Mouse (Mus musculus): ENCODE data around the gene Cul4b. TPM values are rescaled to one million over a fixed set of nuclear protein-coding genes. Genes with fewer than 3 reads are reported as not detected.

Cul4b gene
- 11.4 and 13.6 TPM in 2 replicates for polyA plus RNA-seq (2015; fragmentation: Nextera tagmentation; extraction: Ambion mirVana)

GRCm38 (mm10) chrX:38576078-38576477, at the start of gene Cul4b:
Cul4b (minus strand) TSS chrX:38576196.
- TF ChIP-seq EP300 (IDR thresholded peaks at IDR 0.05) = no peak
- no peak for TF ChIP-seq CTCF (IDR thresholded peaks at IDR 0.05)
- no peaks in the 10 kb centered on the region for H3K4me1 ChIP-seq (ENCODE audit: insufficient read depth, low read depth, low read length)
- no peak for ATAC-seq
- H3K4me3 ChIP-seq (ENCODE audit: low read depth, low read length) = no peak within 1 kb of the TSS
- 79% methylated on average over 15 of the region's 15 CpGs for WGBS
- H3K4me2 ChIP-seq (replicated peaks; ENCODE audit: low read depth, low read length) = no peak within 1 kb of the TSS
- H3K27ac ChIP-seq (ENCODE audit: low read length) = no peak within 1 kb of the TSS
- H3K9me3 ChIP-seq (ENCODE audit: low read length) = no peaks in the 10 kb centered on the region
- H3K27me3 ChIP-seq (replicated peaks; ENCODE audit: insufficient read depth, low read length) = no peaks in the 10 kb centered on the region
- no peak for DNase-seq (ENCODE audit: low spot score)
- no peak within 1 kb of the TSS for H3K9ac ChIP-seq (replicated peaks; ENCODE audit: low read depth)
- H3K36me3 ChIP-seq (ENCODE audit: insufficient read depth, low read length) = no peaks in the 10 kb centered on the region

- H3K27ac ChIP-seq (ENCODE audit: low read length) = peak overlapping the region; percentile 91
- peak; percentile 71 for ATAC-seq
- peak overlapping the region; percentile 53 for H3K4me2 ChIP-seq (replicated peaks; ENCODE audit: low read depth, low read length)
- DNase-seq (ENCODE audit: low spot score) = peak; percentile 32
- no peak for TF ChIP-seq EP300 (IDR thresholded peaks at IDR 0.05)
- no peak for TF ChIP-seq CTCF (IDR thresholded peaks at IDR 0.05)
- H3K4me1 ChIP-seq (ENCODE audit: insufficient read depth, low read depth, low read length) = no peaks in the 10 kb centered on the region
- H3K9ac ChIP-seq (replicated peaks; ENCODE audit: low read depth) = peak overlapping the region; percentile 65
- peak overlapping the region; percentile 52 for H3K4me3 ChIP-seq (ENCODE audit: low read depth, low read length)
- H3K9me3 ChIP-seq (ENCODE audit: low read length) = no peaks in the 10 kb centered on the region
- no peaks in the 10 kb centered on the region for H3K36me3 ChIP-seq (ENCODE audit: insufficient read depth, low read length)
- H3K27me3 ChIP-seq (replicated peaks; ENCODE audit: insufficient read depth, low read length) = no peaks in the 10 kb centered on the region
- 17% methylated on average over 3 of the region's 3 CpGs for WGBS
These were observed 25.0 kb upstream of the Cul4b start for GRCm38 (mm10) chrX:38600995-38601369.

GRCm38 (mm10) chrX:38600177-38600994, 24.4 kb upstream of the Cul4b start, which contains the start of gene Mcts1:
Mcts1 (plus strand) TSS chrX:38600578.
- Histone ChIP-seq H3K36me3 (ENCODE audit: insufficient read depth, low read length) (no peaks in the 10 kb centered on the region), H3K9ac (replicated peaks; ENCODE audit: low read depth) (peak within 1 kb of the TSS; percentile 65), H3K4me1 (ENCODE audit: insufficient read depth, low read depth, low read length) (no peaks in the 10 kb centered on the region), H3K27ac (ENCODE audit: low read length) (peak within 1 kb of the TSS; percentile 91), H3K9me3 (ENCODE audit: low read length) (no peaks in the 10 kb centered on the region), H3K4me3 (ENCODE audit: low read depth, low read length) (peak within 1 kb of the TSS; percentile 52), H3K27me3 (replicated peaks; ENCODE audit: insufficient read depth, low read length) (no peaks in the 10 kb centered on the region), H3K4me2 (replicated peaks; ENCODE audit: low read depth, low read length) (peak within 1 kb of the TSS; percentile 53)
- DNase-seq (ENCODE audit: low spot score) (peak; percentile 93), ATAC-seq (peak; percentile 94)
- WGBS = 16% methylated on average over 26 of the region's 26 CpGs
- TF ChIP-seq EP300 (IDR thresholded peaks at IDR 0.05) (peak; percentile 33; the same call in 1 of the 2 replicates), CTCF (IDR thresholded peaks at IDR 0.05) (no peak)

GRCm38 (mm10) chrX:38593180-38593889, 17.3 kb upstream of the Cul4b start:
- no peak overlapping the region for H3K4me3 ChIP-seq (ENCODE audit: low read depth, low read length)
- 40% methylated on average over 5 of the region's 5 CpGs for WGBS
- H3K4me1 ChIP-seq (ENCODE audit: insufficient read depth, low read depth, low read length) = no peaks in the 10 kb centered on the region
- H3K36me3 ChIP-seq (ENCODE audit: insufficient read depth, low read length) = no peaks in the 10 kb centered on the region
- TF ChIP-seq CTCF (IDR thresholded peaks at IDR 0.05) (no peak), EP300 (IDR thresholded peaks at IDR 0.05) (no peak)
- H3K4me2 ChIP-seq (replicated peaks; ENCODE audit: low read depth, low read length) = no peak overlapping the region
- no peaks in the 10 kb centered on the region for H3K27me3 ChIP-seq (replicated peaks; ENCODE audit: insufficient read depth, low read length)
- no peaks in the 10 kb centered on the region for H3K9me3 ChIP-seq (ENCODE audit: low read length)
- no peak overlapping the region for H3K27ac ChIP-seq (ENCODE audit: low read length)
- DNase-seq (ENCODE audit: low spot score) (no peak), ATAC-seq (no peak)
- no peak overlapping the region for H3K9ac ChIP-seq (replicated peaks; ENCODE audit: low read depth)

GRCm38 (mm10) chrX:38591749-38592148, 15.8 kb upstream of the Cul4b start:
- Histone ChIP-seq H3K4me1 (ENCODE audit: insufficient read depth, low read depth, low read length) (no peaks in the 10 kb centered on the region), H3K9me3 (ENCODE audit: low read length) (no peaks in the 10 kb centered on the region), H3K4me2 (replicated peaks; ENCODE audit: low read depth, low read length) (no peak overlapping the region), H3K36me3 (ENCODE audit: insufficient read depth, low read length) (no peaks in the 10 kb centered on the region), H3K4me3 (ENCODE audit: low read depth, low read length) (no peak overlapping the region), H3K27ac (ENCODE audit: low read length) (no peak overlapping the region), H3K9ac (replicated peaks; ENCODE audit: low read depth) (no peak overlapping the region), H3K27me3 (replicated peaks; ENCODE audit: insufficient read depth, low read length) (no peaks in the 10 kb centered on the region)
- TF ChIP-seq CTCF (IDR thresholded peaks at IDR 0.05) (no peak), EP300 (IDR thresholded peaks at IDR 0.05) (no peak)
- no peak for ATAC-seq
- DNase-seq (ENCODE audit: low spot score) = no peak
- 85% methylated on average over 3 of the region's 3 CpGs for WGBS

GRCm38 (mm10) chrX:38589827-38590226, 13.8 kb upstream of the Cul4b start:
- no peaks in the 10 kb centered on the region for H3K9me3 ChIP-seq (ENCODE audit: low read length)
- peak; percentile 28 for DNase-seq (ENCODE audit: low spot score)
- H3K4me1 ChIP-seq (ENCODE audit: insufficient read depth, low read depth, low read length) = no peaks in the 10 kb centered on the region
- ATAC-seq = peak; percentile 68
- TF ChIP-seq EP300 (IDR thresholded peaks at IDR 0.05) (peak; percentile 71), CTCF (IDR thresholded peaks at IDR 0.05) (no peak)
- H3K4me2 ChIP-seq (replicated peaks; ENCODE audit: low read depth, low read length) = no peak overlapping the region
- H3K9ac ChIP-seq (replicated peaks; ENCODE audit: low read depth) = no peak overlapping the region
- no peak overlapping the region for H3K27ac ChIP-seq (ENCODE audit: low read length)
- 43% methylated on average over 4 of the region's 4 CpGs for WGBS
- H3K27me3 ChIP-seq (replicated peaks; ENCODE audit: insufficient read depth, low read length) = no peaks in the 10 kb centered on the region
- H3K36me3 ChIP-seq (ENCODE audit: insufficient read depth, low read length) = no peaks in the 10 kb centered on the region
- no peak overlapping the region for H3K4me3 ChIP-seq (ENCODE audit: low read depth, low read length)
